Mouse (Mus musculus) layer of hippocampus, postnatal 10 days (tissue): ENCODE measurements around the gene Hilpda. TPM values are rescaled to one million over a fixed set of nuclear protein-coding genes. Genes with fewer than 3 reads are reported as not detected.

Experiments used
- DNase-seq, 2 experiments: peaks; one replicate each; pipeline ENCODE4 v3.0.0; 2021; ENCODE audit warnings: low spot score in 2 of 2
- long read RNA-seq: library from polyadenylated mRNA; stranded (forward); transcript quantifications from one replicate; pipeline ENCODE4 v2.0.0, GENCODE M21; 2023
- total RNA-seq, 2 experiments: library from RNA; stranded (reverse); gene quantifications; 2 replicates each; pipeline ENCODE4 v1.2.3; 2021

The Hilpda gene
- 1 to 10 TPM; 7.3 to 7.6 TPM for total RNA-seq
- long read RNA-seq, transcript Hilpda-201 (2 exons, 982 nt) = major isoform, 17 of 17 reads
- long read RNA-seq, partial matches to known transcripts = 0 of 17 reads
- long read RNA-seq, other reads (novel, unspliced or antisense) = 0 of 17 reads

- DNase-seq = peak; percentile 82 to 89
Measured at GRCm38 (mm10) chr6:29272312-29273072, at the start of gene Hilpda. Gene Hilpda (plus strand): TSS chr6:29272488.

- no peak for DNase-seq
Measured at GRCm38 (mm10) chr6:29229265-29229913, 42.9 kb upstream of the Hilpda start.

- no peak for DNase-seq
Measured at GRCm38 (mm10) chr6:29230386-29230785, 41.9 kb upstream of the Hilpda start.

GRCm38 (mm10) chr6:29231799-29232198, 40.5 kb upstream of the Hilpda start:
- DNase-seq = no peak

- no peak for DNase-seq
Measured at GRCm38 (mm10) chr6:29232321-29232720, 40.0 kb upstream of the Hilpda start.

- no peak for DNase-seq
Measured at GRCm38 (mm10) chr6:29233710-29234109, 38.6 kb upstream of the Hilpda start.

GRCm38 (mm10) chr6:29234272-29234671, 38.0 kb upstream of the Hilpda start:
- DNase-seq = no peak

GRCm38 (mm10) chr6:29240806-29241205, 31.5 kb upstream of the Hilpda start:
- peak; percentile 24 to 44 for DNase-seq

GRCm38 (mm10) chr6:29241697-29242096, 30.6 kb upstream of the Hilpda start:
- no peak for DNase-seq

- DNase-seq = no peak
Measured at GRCm38 (mm10) chr6:29242265-29242664, 30.0 kb upstream of the Hilpda start.

- no peak for DNase-seq
Measured at GRCm38 (mm10) chr6:29245272-29246120, 26.8 kb upstream of the Hilpda start.

- DNase-seq = no peak
Measured at GRCm38 (mm10) chr6:29246183-29246582, 26.1 kb upstream of the Hilpda start.

- DNase-seq = no peak
Measured at GRCm38 (mm10) chr6:29246585-29246984, 25.7 kb upstream of the Hilpda start.

- DNase-seq = no peak
Measured at GRCm38 (mm10) chr6:29247072-29247471, 25.2 kb upstream of the Hilpda start.

- DNase-seq = no peak
Measured at GRCm38 (mm10) chr6:29259418-29259817, 12.9 kb upstream of the Hilpda start.

GRCm38 (mm10) chr6:29261831-29262230, 10.5 kb upstream of the Hilpda start:
- DNase-seq = no peak

GRCm38 (mm10) chr6:29263650-29264455, 8.4 kb upstream of the Hilpda start:
- peak; percentile 75 to 77 for DNase-seq

- no peak for DNase-seq
Measured at GRCm38 (mm10) chr6:29264456-29264781, 7.9 kb upstream of the Hilpda start.

- DNase-seq = no peak
Measured at GRCm38 (mm10) chr6:29266936-29267335, 5.4 kb upstream of the Hilpda start.

- no peak for DNase-seq
Measured at GRCm38 (mm10) chr6:29269006-29269668, 3.2 kb upstream of the Hilpda start.
